Mouse (Mus musculus): ENCODE data around the gene E430018J23Rik. TPM values are rescaled to one million over a fixed set of nuclear protein-coding genes. Genes with fewer than 3 reads are reported as not detected.
"Not testable (repeated sequence)": the region's sequence is repeated elsewhere in the genome, so short reads cannot be mapped to it uniquely, and the experiment has no call there.

E430018J23Rik gene
- total RNA-seq (2021), result 1 to 10 TPM; 8.2 to 8.4 TPM
- long read RNA-seq, experiment 1, partial matches to known transcripts, result 0 of 3 reads
- long read RNA-seq, experiment 1, other reads (novel, unspliced or antisense), result 1 of 3 reads
- long read RNA-seq, experiment 2, partial matches to known transcripts, result 0 of 9 reads
- long read RNA-seq, experiment 2, other reads (novel, unspliced or antisense), result 3 of 9 reads

DNA sequence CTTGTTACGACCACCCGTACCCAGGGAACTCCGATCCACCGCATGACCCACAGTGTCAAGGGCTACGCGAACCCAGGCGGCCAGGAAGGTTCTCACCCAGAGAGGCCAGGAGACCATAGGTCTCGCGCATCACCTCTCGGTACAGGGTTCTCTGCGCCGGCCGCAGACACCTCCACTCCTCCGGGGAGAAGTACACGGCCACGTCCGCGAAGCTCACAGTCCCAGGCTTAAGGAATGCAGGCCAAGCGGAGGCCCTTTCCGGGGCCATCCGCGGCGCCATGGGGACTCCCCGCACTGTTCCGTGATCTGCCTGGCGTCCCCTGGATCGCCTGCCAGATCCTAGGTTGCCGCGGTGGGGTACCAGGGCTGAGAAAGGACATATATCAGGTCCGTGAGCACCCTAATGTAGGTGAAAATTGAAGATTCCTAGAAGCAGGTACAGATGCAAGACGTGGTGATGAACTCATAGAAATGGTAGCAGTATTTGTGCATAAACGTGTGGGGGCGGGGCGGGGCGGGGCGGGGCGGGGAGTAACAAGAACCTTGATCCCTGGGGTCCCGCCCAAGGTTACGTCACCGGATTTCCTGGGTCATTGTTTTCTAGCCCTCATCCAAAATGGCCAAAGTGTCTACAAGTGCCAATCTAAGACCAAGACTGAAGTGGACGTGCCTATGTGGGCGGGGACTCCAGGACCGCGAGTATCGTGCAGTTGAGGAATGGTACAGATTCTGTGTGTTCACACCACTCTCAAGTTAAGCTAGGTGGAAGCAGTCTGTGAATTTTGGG is at the start of gene E430018J23Rik:
Gene E430018J23Rik, minus strand, starts transcription at position 473 of the 787 bp plus-strand sequence.
- peak; percentile 90 to 94 for DNase-seq (ENCODE audit: low spot score in 2 of 2)

DNA sequence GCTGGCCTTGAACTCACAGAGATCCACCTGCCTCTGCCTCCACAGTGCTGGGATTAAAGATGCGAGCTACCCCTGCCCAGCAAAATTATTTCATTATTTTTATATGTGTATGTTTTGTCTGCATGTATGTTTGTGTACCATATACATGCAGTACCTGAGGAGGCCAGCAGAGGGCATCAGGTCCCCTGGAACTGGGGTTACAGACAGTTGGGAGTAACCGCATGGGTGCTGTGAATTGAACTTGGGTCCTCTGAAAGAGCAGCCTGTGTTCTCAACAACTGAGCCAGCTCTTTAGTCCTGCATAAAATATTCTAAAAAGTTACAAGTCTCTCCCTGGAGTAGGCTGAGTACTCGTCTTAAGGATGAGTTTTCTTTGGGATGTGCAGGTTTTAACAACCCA is 44.3 kb upstream of the E430018J23Rik start:
- DNase-seq (ENCODE audit: low spot score in 2 of 2), result no peak

DNA sequence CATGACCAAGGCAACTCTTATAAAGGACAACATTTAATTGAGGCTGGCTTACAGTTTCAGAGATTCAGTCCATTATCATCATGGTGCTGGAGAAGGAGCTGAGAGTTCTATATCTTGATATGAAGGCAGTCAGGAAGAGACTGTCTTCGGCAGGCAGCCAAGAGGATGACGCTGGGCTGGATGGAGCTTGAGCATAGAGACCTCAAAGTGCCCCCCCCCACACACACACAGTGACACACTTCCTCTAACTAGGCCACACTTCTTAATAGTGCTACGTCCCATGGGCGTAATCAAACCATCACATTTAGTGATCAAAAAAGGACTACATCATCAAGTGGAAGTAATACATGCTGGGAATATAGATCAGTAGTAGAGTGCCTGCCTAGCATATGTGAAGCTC is 41.8 kb upstream of the E430018J23Rik start:
- DNase-seq (ENCODE audit: low spot score in 2 of 2), result no peak

GRCm38 (mm10) chr7:127426354-127426753 is 32.9 kb upstream of the E430018J23Rik start:
- no peak for DNase-seq (ENCODE audit: low spot score in 2 of 2)

- no peak for DNase-seq (ENCODE audit: low spot score in 2 of 2)
These were observed 32.5 kb upstream of the E430018J23Rik start for GRCm38 (mm10) chr7:127425911-127426310.

- DNase-seq (ENCODE audit: low spot score in 2 of 2), result no peak
These were observed 31.9 kb upstream of the E430018J23Rik start for GRCm38 (mm10) chr7:127425291-127425690.

DNA sequence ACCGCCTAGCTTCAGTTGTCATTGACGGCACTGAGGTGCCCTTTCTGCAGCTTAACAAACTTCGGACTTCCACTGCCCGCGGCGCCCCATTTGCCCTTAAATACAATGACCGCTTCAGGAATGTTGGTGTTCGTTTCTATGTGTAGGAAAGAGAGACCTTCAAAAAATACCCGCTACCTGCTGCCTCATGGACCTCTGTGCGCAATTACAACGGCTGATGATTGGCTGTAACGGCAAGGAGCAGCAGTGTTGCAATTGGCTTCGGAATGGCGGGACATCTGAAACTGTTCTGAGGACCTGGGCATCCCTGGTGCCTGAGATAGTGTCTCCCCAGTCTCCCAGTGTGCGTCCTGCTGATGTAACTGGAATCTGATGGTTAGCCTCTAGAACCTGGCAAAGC is 28.8 kb upstream of the E430018J23Rik start:
- DNase-seq (ENCODE audit: low spot score in 2 of 2), result peak in 1 of 2 experiments; percentile 12

DNA sequence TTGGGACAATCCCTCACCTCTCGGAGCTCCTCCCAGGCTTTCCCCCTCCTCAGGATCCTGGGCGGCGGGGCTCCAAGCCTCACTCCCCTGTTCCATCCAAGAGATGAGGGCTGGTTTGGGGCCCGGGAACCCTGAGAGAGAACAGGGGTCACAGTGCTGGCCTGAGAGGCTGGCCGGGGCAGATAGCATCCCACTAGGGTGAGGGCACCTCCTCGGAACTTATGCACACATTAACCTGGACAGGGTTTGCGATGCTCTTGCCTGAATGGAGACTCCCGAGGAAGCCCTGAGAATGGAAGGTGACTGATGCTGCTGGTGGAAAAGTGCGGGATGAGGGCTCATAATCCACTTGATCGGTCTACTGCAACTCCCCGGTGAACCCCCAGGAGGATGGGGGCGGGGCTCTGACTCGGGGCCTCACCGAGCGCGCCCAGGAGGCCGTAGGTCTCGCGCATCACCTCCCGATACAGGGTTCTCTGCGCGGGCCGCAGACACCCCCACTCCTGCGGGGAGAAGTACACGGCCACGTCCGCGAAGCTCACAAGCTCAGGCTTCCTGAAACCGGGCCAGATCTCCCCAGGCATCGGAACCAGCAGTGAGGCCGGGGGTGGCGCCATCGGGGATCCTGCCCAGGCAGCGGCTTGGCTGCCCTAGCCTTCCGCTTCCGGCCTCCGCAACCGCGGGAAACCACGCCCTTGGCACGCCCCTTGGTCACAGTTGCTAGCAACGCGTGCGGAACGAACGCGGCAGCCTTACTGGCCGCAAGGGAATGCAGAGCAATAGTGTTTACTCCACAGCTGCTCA is 28.2 kb upstream of the E430018J23Rik start, which contains the start of gene Zfp688:
Gene Zfp688, minus strand, starts transcription at position 681 of the 804 bp plus-strand sequence.
- DNase-seq (ENCODE audit: low spot score in 2 of 2), result peak; percentile 96 to 97

DNA sequence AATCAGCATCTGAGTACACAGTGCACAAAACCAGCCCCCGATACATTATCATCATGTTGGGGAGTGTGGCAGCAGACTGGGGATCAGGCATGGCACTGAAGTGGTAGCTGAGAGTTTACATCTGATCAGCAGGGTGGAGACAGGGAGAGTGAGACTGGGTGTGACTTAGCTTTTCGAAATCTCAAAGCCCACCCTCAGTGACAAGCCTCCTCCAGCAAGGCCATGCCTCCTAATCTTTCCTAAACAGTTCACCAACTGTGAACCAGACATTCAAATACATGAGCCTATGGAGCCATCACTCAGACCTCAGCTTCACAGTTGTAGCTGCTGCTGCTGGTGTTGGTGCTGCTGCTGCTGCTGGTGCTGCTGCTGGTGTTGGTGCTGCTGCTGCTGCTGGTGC is 18.0 kb upstream of the E430018J23Rik start:
- no peak for DNase-seq (ENCODE audit: low spot score in 2 of 2)

DNA sequence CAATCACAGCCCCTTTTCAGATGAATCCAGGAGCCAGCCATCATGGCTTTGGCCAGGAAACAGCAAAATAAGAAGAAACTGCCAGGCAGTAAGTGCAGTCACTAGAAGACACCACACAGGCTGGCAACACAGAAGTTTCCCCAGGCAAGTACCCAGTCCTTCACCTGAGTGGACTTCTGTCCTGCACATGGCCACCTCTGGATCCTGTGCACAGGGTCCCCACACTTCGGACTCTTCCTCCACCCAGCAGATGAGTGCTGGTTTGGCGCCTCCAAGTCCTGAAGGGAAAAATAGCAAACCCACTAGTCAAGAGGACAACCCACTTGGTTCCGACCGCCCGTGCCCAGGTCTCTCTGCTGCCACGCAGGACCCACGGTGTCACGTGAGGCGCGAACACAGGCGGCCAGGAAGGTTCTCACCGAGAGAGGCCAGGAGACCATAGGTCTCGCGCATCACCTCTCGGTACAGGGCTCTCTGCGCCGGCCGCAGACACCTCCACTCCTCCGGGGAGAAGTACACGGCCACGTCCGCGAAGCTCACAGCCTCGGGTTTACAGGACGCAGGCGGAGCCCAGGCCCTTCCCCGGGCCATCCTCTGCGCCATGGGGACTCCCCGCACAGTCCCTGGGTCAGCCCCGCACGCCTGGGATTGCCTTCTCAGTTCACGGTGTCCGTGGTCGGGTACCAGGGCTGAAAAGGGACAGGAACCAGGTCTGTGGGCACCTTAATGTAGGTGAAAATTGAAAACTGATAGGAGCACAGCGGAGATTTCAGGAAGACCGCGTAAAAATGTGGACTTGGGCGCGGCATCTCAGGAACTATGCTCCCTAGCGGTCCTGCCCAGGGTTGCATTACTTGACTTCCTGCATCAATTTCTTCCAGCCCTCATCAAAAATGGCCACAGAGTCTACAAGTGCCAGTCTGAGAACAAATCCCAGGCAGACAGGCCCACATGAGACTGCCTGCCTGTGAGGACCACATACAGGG is 12.9 kb upstream of the E430018J23Rik start, which contains the start of gene Zfp764:
Gene Zfp764, minus strand, starts transcription at position 821 of the 986 bp plus-strand sequence.
- DNase-seq (ENCODE audit: low spot score in 2 of 2), result peak; percentile 81 to 83

- not testable (repeated sequence) for DNase-seq (ENCODE audit: low spot score in 2 of 2)
These were observed 10.7 kb upstream of the E430018J23Rik start for GRCm38 (mm10) chr7:127404101-127404500.

DNA sequence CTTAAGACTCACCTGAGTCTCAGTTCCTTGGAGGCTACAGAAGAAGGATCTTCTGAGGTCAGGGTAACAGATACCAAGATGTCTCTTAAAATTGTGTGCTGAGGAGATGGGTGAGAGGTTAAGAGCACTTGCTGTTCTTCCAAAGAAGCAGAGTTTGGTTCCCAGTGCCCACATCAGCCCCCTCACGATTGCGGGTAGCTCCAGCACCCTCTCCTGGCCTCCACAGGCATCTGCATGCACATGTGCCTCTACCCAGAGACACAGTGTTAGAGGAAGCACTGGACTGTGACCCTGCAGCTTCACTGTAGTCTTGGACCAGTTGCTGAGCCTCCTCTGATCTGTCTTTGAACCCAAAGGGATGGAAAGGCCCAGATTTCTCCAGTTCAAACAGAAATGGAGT is 9.6 kb upstream of the E430018J23Rik start:
- DNase-seq (ENCODE audit: low spot score in 2 of 2), result no peak

DNA sequence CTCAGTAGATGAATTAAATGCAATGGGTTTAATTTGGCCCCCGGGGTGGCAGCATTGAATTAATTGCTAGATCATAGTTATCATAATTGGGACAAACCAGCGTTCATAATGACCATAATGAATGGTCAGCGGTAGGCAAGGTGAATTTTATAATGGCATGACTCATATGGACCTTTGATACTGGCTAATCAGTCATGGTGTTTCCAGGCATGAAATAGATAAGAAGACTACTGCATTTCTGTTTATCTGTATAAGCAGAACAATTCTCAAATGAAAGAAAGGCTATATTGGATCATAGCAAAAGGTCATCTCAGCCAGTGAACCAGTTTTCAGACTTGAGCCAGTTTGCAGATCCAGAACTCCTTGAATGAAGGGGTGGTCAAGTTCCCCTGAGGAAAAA is 6.9 kb upstream of the E430018J23Rik start:
- no peak for DNase-seq (ENCODE audit: low spot score in 2 of 2)

DNA sequence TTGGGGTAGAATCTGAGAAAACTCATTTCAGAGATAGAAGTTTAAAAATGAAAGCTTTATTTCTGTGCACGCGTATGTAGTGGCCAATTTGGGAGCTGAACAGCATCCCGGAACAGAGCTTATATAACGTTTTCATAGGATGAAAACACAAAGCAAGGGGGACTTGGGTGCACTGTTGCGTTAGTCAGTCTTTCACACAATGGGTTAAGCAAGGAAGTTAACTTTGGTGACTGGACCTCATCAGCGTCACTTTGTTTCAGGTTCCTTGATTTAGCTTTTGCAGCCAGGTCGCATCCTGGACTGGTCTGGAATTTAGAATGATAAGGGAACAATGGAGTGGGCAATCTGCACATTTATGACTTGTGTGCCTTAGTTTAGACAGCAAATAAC is 510 bp upstream of the E430018J23Rik start:
- DNase-seq (ENCODE audit: low spot score in 2 of 2), result no peak

DNA sequence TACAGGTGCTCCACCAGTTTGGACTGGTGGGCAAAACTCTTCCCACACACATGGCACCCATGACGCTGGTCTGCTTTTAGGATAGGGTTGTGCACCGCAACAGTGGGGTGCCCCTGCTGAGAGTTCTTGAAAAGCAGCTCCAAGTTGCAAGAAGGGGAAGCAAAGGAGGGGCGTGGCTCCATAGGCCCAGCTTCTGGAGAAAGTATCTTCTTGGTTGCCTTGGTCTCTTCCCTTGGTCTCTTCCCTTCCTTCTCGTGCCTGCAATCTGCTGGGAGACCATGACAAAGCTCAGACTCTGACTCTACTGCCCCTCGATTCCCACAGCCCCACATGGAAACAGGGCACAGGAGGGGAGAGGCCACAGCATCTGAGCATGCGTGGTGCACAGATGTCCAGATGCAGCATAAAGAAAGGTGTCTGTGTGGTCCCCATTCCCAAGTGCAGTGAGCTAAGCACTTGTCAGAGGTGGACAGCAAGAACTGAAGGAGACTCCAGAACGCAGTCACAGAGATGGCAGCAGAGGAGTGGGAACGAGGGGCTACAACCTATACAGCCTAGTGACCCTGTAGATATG is 1.1 kb downstream of the E430018J23Rik start:
- DNase-seq (ENCODE audit: low spot score in 2 of 2), result no peak

DNA sequence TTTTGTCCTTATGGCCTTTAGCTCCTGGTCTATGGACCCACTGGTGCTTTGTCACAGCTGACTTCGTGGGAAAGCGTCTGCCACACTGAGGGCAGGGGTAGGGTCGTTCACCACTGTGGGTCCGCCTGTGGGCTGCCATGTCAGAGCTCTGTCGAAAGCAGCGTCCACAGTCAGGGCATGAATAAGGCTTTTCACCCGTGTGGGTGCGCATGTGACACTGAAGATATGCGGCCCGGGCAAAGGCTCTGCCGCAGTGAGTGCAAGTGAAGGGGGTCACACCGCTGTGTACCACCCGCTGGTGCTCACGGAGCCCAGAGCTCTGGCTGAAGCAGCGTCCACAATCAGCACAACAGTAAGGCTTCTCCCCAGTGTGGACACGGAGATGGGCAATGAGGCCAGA is 1.9 kb downstream of the E430018J23Rik start:
- no peak for DNase-seq (ENCODE audit: low spot score in 2 of 2)

GRCm38 (mm10) chr7:127390306-127390705 is 3.1 kb downstream of the E430018J23Rik start:
- no peak for DNase-seq (ENCODE audit: low spot score in 2 of 2)

DNA sequence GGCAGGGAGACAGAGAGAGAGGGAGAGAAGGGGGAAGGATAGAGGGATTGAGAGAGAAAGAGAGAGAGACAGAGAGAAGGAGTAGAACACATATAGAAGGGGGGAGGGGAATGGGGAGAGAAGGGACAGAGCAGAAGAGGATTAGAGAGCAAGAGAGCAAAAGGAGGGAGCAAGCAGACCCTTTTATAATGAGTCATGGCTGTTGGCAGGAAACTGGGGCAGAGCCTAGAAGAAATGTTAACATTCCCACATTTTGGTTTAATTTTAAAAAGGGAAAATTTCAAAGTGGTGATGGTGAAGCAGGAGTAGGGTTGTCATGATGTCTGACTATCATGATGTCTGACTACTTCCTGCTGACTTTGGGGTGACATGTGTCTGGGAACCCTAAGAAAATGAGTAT is 5.2 kb downstream of the E430018J23Rik start:
- DNase-seq (ENCODE audit: low spot score in 2 of 2), result not testable (repeated sequence)

- DNase-seq (ENCODE audit: low spot score in 2 of 2), result peak; percentile 84 to 87
These were observed 6.6 kb downstream of the E430018J23Rik start, which contains the start of gene 9130019O22Rik for GRCm38 (mm10) chr7:127386641-127387392. Gene 9130019O22Rik (minus strand): TSS chr7:127387166.
